Mouse (Mus musculus) stomach, embryonic 16.5 days (tissue): ENCODE results near the gene Fam162a. TPM values are rescaled to one million over a fixed set of nuclear protein-coding genes. Genes with fewer than 3 reads are reported as not detected.
"Not testable (repeated sequence)": the region's sequence is repeated elsewhere in the genome, so short reads cannot be mapped to it uniquely, and the experiment has no call there.

Experiments used
- ATAC-seq: fragments of 200-750 bp; cut with Nextera tagmentation; 2 replicates; pipeline ENCODE4 v1.8.0; 2017; ENCODE audit warnings: moderate number of reproducible peaks, moderate TSS enrichment; ENCODE audit not compliant: insufficient read depth, low FRiP score
- H3K27ac ChIP-seq: fragments of 300-500 bp; sonication (generic); 2 replicates; pipeline ENCODE4 v1.5.1; 2014; ENCODE audit warnings: low read length
- H3K27me3 ChIP-seq: fragments of 300-500 bp; sonication (generic); 2 replicates; pipeline ENCODE4 v1.6.1; 2014; ENCODE audit warnings: low read length, control low read depth, mixed read lengths; ENCODE audit not compliant: control insufficient read depth, insufficient read depth
- H3K36me3 ChIP-seq: fragments of 300-500 bp; sonication (generic); 2 replicates; pipeline ENCODE4 v1.6.1; 2014; ENCODE audit warnings: low read length; ENCODE audit not compliant: control insufficient read depth, insufficient read depth
- H3K4me1 ChIP-seq: fragments of 300-500 bp; sonication (generic); 2 replicates; pipeline ENCODE4 v1.6.1; 2014; ENCODE audit warnings: low read length, control low read depth, mixed read lengths; ENCODE audit not compliant: control insufficient read depth, insufficient read depth
- H3K4me2 ChIP-seq: fragments of 300-500 bp; sonication (generic); 2 replicates; pipeline ENCODE4 v1.6.1; 2014; ENCODE audit warnings: low read depth, low read length, mixed read lengths
- H3K4me3 ChIP-seq: fragments of 300-500 bp; sonication (generic); replicated peaks from 2 replicates; pipeline ENCODE4 v1.5.1; 2014; ENCODE audit warnings: mild to moderate bottlenecking, low read length
- H3K9ac ChIP-seq: fragments of 300-500 bp; sonication (generic); 2 replicates; pipeline ENCODE4 v1.6.1; 2014; ENCODE audit warnings: low read length
- H3K9me3 ChIP-seq: fragments of 300-500 bp; sonication (generic); replicated peaks from 2 replicates; pipeline ENCODE4 v1.6.1; 2016; ENCODE audit warnings: low read length, control low read depth; ENCODE audit not compliant: control insufficient read depth
- WGBS: fragments of 180-500 bp; shearing (Covaris S2); extraction: QIAGEN DNeasy Blood & Tissue Kit; methylation state at CpG from one replicate; pipeline ENCODE4 v1.1.7; 2014; 5-methylcytosine and 5-hydroxymethylcytosine counted together
- polyA plus RNA-seq: library from polyadenylated mRNA; unstranded; fragments of >200 nt; fragmentation: Nextera tagmentation; extraction: Ambion mirVana; gene quantifications from 2 replicates; pipeline ENCODE4 v1.2.1, GENCODE M21; 2015

The Fam162a gene
- 494 and 500 TPM in 2 replicates for polyA plus RNA-seq

DNA sequence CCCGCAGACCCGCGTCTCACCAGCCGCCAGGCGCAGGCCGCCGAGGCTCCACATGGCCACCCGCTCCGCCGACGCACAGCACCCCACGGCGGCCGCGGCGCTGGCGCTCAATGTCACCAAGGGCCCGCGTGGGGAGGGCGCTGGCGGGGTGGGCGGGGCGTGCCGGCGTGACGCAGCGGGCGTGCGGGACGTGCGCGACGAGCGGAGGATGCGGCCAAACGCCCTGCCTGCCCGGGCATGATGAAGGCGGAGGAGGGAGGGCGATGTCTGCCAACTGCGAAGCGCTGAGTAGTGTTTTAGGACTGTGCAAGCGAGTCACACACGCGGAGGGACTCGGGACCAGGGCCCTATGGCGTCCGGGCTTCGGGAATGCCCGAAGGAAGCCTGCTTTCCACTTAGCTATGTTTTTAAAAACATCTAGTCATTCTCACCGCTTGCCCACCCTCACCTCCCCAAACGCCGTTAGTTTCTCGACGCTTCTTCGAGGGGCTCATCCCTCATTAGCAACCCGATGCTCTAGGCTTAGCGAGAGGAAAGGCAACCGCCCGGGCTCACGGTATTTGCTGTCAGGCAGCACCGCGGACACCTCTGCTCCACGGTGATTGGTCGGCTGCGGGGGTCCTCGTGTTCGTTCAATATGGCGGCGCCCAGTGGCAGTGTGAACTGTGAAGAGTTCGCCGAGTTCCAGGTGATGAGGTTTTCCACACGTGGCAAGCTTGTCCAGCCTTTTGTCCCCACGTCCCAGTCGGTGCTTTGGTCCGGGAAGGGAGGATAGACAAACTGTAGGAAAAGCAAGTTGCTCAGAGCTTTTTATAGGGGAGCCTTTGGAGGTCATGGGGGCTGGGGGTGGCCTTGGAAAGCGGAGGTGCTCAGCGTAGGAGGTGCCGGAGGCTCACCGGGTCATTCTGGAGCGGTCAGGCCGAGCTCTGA, at the start of gene Fam162a, which contains the start of gene Ccdc58:
Gene Fam162a (minus strand): TSS at position 145 of the 930 bp plus-strand sequence.
Gene Ccdc58 (plus strand): TSS at position 236 of the 930 bp plus-strand sequence.
- Histone ChIP-seq H3K27me3 (no peaks in the 10 kb centered on the region), H3K4me2 (peak within 1 kb of the TSS; percentile 67), H3K36me3 (no peaks in the 10 kb centered on the region), H3K9me3 (no peaks in the 10 kb centered on the region), H3K27ac (peak within 1 kb of the TSS; percentile 99), H3K9ac (peak within 1 kb of the TSS; percentile 87), H3K4me3 (peak within 1 kb of the TSS; percentile 90), H3K4me1 (peaks cover 17% of the 10 kb centered on the region)
- peak; percentile 94 for ATAC-seq
- under 1% methylated on average over 81 of the region's 81 CpGs for WGBS

DNA sequence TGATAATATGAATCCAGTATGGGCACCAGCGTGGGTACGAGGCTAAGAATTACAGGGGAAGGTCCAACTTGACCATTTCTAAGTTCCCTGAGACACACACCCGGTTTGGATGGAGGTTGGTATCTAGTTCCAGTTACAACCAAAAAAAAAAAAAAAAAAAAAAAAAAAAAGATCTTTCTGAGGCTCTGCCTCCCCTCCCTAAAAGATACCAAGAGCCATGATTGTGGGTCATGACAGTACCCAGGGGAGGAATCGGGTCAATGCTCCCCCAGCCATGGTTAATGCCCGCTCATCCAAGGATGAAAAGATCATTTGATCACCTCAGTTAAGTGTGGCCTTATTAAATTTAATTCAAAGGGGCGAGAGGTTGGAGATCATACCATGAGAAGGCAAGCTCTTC, 44.4 kb upstream of the Fam162a start:
- not testable (repeated sequence) for ATAC-seq, H3K9me3 ChIP-seq, H3K9ac ChIP-seq, H3K4me1 ChIP-seq, H3K36me3 ChIP-seq, H3K27me3 ChIP-seq, H3K4me2 ChIP-seq, H3K4me3 ChIP-seq, H3K27ac ChIP-seq
- 90% methylated on average over 6 of the region's 6 CpGs for WGBS

DNA sequence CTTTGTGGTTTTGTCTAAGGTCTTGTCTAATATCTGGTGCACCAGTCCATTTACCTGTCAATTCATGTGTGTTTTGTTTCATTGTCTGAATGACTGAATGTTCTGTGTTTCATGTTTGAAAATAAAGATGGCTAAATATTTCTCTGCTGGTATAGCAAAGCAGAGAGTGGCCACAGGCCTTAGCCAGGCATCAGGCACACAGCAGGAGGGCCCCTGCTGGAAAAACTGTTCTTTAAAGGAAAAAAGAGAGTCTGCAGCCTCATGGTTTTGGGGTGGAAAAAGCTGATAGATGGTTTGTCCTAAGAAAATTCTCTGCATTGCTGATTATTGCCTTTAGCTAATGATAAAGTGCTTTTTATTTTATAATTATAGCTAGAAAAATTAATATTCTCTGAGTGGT, 40.1 kb upstream of the Fam162a start:
- not testable (repeated sequence) for H3K4me1 ChIP-seq, H3K9me3 ChIP-seq, H3K4me2 ChIP-seq, H3K36me3 ChIP-seq, H3K4me3 ChIP-seq, H3K27me3 ChIP-seq, ATAC-seq, H3K27ac ChIP-seq, H3K9ac ChIP-seq

GRCm38 (mm10) chr16:36102211-36102610, 30.8 kb upstream of the Fam162a start:
- Histone ChIP-seq H3K9me3 (no peaks in the 10 kb centered on the region), H3K4me3 (no peak overlapping the region), H3K27me3 (no peaks in the 10 kb centered on the region), H3K36me3 (no peaks in the 10 kb centered on the region), H3K4me1 (no peaks in the 10 kb centered on the region), H3K9ac (no peak overlapping the region), H3K4me2 (no peak overlapping the region), H3K27ac (no peak overlapping the region)
- 76% methylated on average over 1 of the region's 1 CpGs for WGBS
- ATAC-seq, result no peak

GRCm38 (mm10) chr16:36101526-36101925, 30.1 kb upstream of the Fam162a start:
- H3K36me3 ChIP-seq, result no peaks in the 10 kb centered on the region
- WGBS, result 63% methylated on average over 1 of the region's 1 CpGs
- H3K4me3 ChIP-seq, result no peak overlapping the region
- no peak for ATAC-seq
- H3K27me3 ChIP-seq, result no peaks in the 10 kb centered on the region
- no peaks in the 10 kb centered on the region for H3K9me3 ChIP-seq
- H3K4me2 ChIP-seq, result no peak overlapping the region
- H3K27ac ChIP-seq, result no peak overlapping the region
- no peak overlapping the region for H3K9ac ChIP-seq
- H3K4me1 ChIP-seq, result no peaks in the 10 kb centered on the region

DNA sequence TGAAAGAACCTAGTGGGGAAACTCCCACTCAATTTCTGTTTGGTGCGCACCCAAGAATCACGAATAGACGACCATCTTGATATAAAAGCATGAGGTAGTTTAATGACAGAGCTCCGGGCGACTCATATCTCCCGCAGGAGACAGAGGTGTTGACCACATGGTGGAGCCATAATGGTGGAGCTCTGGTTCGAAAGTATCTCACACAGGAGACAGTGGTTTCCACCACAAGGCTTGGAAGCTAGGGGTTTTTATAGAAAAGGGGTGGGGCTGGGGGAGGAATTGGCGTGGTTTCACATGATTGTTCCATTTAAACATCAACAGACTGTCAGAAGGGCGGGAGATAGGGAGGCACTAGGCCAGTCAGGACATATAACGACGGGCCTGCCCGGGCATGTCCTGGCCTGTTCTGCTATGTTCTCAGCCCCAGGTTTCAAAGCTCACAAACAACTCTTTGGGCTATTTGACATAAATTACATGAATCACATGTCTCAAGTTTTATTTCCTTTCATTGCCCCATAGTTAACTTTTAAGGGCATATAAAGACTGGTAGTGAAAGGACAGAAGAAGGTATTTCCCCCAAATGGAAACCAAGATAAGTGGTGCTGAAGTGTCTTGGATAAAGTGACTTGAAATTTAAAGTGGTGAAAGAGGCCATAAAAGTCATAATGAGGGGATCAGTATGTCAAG, 26.6 kb upstream of the Fam162a start:
- WGBS, result 87% methylated on average over 12 of the region's 12 CpGs
- ATAC-seq, result not testable (repeated sequence)

GRCm38 (mm10) chr16:36094079-36094478, 22.7 kb upstream of the Fam162a start:
- H3K4me1 ChIP-seq, result no peaks in the 10 kb centered on the region
- no peaks in the 10 kb centered on the region for H3K27me3 ChIP-seq
- no peak overlapping the region for H3K9ac ChIP-seq
- 70% methylated on average over 3 of the region's 3 CpGs for WGBS
- H3K9me3 ChIP-seq, result no peaks in the 10 kb centered on the region
- no peaks in the 10 kb centered on the region for H3K36me3 ChIP-seq
- no peak for ATAC-seq
- no peak overlapping the region for H3K27ac ChIP-seq
- H3K4me2 ChIP-seq, result no peak overlapping the region
- H3K4me3 ChIP-seq, result no peak overlapping the region

More for the DNA sequence above, 26.6 kb upstream of the Fam162a start:
- not testable (repeated sequence) for H3K27ac ChIP-seq, H3K9me3 ChIP-seq, H3K4me2 ChIP-seq, H3K9ac ChIP-seq, H3K27me3 ChIP-seq, H3K4me1 ChIP-seq, H3K36me3 ChIP-seq, H3K4me3 ChIP-seq

DNA sequence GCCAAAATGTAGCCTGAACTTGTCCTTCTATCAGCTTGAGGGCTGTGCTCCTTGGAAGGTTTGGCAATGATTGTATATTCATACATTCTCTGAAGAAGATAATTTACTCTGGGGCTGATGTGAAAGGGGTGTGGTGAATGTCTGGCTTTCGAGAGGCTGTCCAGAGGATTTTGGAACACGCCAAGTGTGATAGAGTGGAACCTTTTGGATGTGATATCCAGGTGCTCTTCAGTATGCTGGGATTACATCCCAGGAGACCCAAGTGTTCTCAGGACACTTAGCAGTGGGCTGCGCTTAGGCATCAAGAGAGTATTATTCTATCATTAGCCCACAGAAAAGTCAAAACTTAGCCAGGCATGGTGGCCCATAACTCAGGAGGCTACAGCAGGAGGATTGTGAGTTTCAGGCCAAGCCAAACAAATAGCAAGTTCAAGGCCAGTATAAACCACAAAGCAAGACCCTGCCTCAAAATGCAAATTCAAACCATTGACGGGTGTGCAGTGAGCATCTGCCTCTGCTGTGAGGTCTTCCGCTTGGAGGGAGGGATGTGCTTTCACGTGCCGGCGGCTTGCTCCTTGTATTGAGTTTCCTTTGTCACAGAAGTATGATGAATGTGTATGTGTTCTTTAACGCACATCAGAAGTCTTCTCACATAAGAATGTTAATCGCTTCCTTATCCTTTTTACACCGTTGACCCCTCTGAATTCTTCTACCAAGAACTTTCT, 19.6 kb upstream of the Fam162a start:
- Histone ChIP-seq H3K9me3 (no peaks in the 10 kb centered on the region), H3K4me3 (no peak overlapping the region), H3K9ac (no peak overlapping the region), H3K36me3 (peaks cover 8% of the 10 kb centered on the region; the same call in 1 of the 2 replicates), H3K27me3 (no peaks in the 10 kb centered on the region), H3K4me1 (no peaks in the 10 kb centered on the region), H3K27ac (peak overlapping the region; percentile 49), H3K4me2 (no peak overlapping the region)
- no peak for ATAC-seq
- 76% methylated on average over 11 of the region's 11 CpGs for WGBS
